Comparison of ENCODE assay signal across 25 mouse cellular contexts in the genomic region with DNA sequence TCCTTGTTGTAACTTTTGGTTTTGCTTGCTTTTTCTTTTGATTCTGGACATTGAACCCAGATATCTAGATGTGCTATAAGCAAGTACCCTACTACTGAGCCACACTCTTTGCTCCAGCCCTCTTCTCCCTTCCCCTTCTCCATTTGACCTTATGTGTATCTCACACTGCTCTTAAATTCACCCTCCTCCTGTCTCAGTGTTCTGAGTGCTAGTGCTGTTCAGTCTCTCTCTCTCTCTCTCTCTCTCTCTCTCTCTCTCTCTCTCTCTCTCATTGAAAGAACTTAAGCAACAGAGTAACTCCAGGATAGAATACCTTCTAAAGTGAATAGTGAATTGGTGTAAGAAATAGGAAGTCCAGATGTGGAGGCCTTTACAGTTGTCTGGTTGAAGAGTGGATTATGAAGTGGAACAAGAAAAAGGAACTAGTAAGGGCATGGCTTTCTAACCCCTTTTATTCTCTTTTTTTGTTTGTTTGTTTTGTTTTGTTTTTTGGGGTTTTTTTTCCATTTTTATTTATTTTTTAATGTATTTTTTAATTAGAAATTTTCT. TPM values are rescaled to one million over a fixed set of nuclear protein-coding genes. Genes with fewer than 3 reads are reported as not detected.
A peak's percentile ranks its signal among the peaks of the same experiment; 100 is the strongest.
DNase-seq lines count a peak whose midpoint lies in the region; ATAC-seq and TF ChIP-seq lines count a peak whose summit lies in the region.
"Had no signal": no experiment of that assay in that cellular context is flagged by ENCODE, and none has a peak within 500 bp of the region (broad histone marks: within the 10 kb centered on the region; RNA-seq: fewer than 3 reads in every experiment).

No protein-coding gene starts in this region.

- in situ Hi-C loops in CH12.LX (cut with MboI; ENCODE audit: low pct_ligation_motif_present, low pct_unique_long_range_greater_than_20kb, low sequenced_read_pairs), result no loop called here

- intact Hi-C loops in heart, adult 2 months (cut with DNase I), result no loop called here

- no peak for TF ChIP-seq RAD21 in CH12.LX (IDR thresholded peaks at IDR 0.05; ENCODE audit: low read depth, low read length)

- H3K9ac ChIP-seq in CH12.LX (ENCODE audit: insufficient read depth, low read depth), result no peak overlapping the region
- H3K9ac ChIP-seq in midbrain, embryonic 11.5 days (ENCODE audit: low read length), result no peak overlapping the region
- H3K9ac ChIP-seq in heart, adult 2 months (ENCODE audit: low read depth, low read length), result no peak overlapping the region
- H3K9ac ChIP-seq: forebrain, embryonic 15.5 days; heart, embryonic 13.5 days; hindbrain, embryonic 12.5 days had no signal

- no peak overlapping the region for H3K4me3 ChIP-seq in CH12.LX (replicated peaks in 1 of 3; ENCODE audit: low read depth in 2 of 3, low read length in 2 of 3, poor library complexity in 1 of 3)
- H3K4me3 ChIP-seq in embryonic fibroblast, embryonic 13.5 days (ENCODE audit: insufficient read depth, low read length), result no peak overlapping the region
- peak overlapping the region; percentile 74 for H3K4me3 ChIP-seq in megakaryocyte, embryonic 14.5 days (replicated peaks)
- H3K4me3 ChIP-seq in midbrain, embryonic 11.5 days (ENCODE audit: low read depth, low read length), result no peak overlapping the region
- H3K4me3 ChIP-seq in heart, adult 2 months, result no peak overlapping the region
- H3K4me3 ChIP-seq: embryonic facial prominence, embryonic 10.5 days; forebrain, embryonic 15.5 days; heart, embryonic 13.5 days; hindbrain, embryonic 12.5 days had no signal

- peaks cover 15% of the 10 kb centered on the region for H3K79me2 ChIP-seq in CH12.LX (replicated peaks; ENCODE audit: control insufficient read depth, extremely low read depth, insufficient read depth, poor library complexity, severe bottlenecking)
- no peaks in the 10 kb centered on the region; the same call in 1 of the 2 replicates for H3K79me2 ChIP-seq in heart, adult 2 months (replicated peaks; ENCODE audit: control insufficient read depth, insufficient read depth, low read length)

- H3K4me2 ChIP-seq in CH12.LX (ENCODE audit: insufficient read depth, low read depth, poor library complexity, severe bottlenecking), result no peak overlapping the region
- no peak overlapping the region for H3K4me2 ChIP-seq in midbrain, embryonic 11.5 days
- H3K4me2 ChIP-seq: forebrain, embryonic 15.5 days; heart, embryonic 13.5 days; hindbrain, embryonic 12.5 days had no signal

- no peak for ATAC-seq in midbrain, embryonic 11.5 days (ENCODE audit: low FRiP score)
- ATAC-seq: activated CD4-positive, CD25-positive, alpha-beta regulatory T cell, adult 4 months; CD4-positive, CD25-positive, alpha-beta regulatory T cell, adult 4 months; forebrain, embryonic 15.5 days; hindbrain, postnatal 0 days; Patski had no signal

- peaks cover 12 to 66% of the 10 kb centered on the region in 2 experiments for H3K4me1 ChIP-seq in CH12.LX (ENCODE audit: control insufficient read depth in 1 of 2, insufficient read depth in 2 of 2)
- peaks cover 10% of the 10 kb centered on the region for H3K4me1 ChIP-seq in embryonic fibroblast, embryonic 13.5 days (ENCODE audit: control insufficient read depth, insufficient read depth, low read length)
- peaks cover 93% of the 10 kb centered on the region for H3K4me1 ChIP-seq in megakaryocyte, embryonic 14.5 days
- no peaks in the 10 kb centered on the region for H3K4me1 ChIP-seq in midbrain, embryonic 11.5 days (ENCODE audit: control insufficient read depth, insufficient read depth, low read length)
- no peaks in the 10 kb centered on the region; the same call in none of the 2 replicates for H3K4me1 ChIP-seq in heart, adult 2 months (ENCODE audit: control insufficient read depth, insufficient read depth, low read length)
- H3K4me1 ChIP-seq: embryonic facial prominence, embryonic 10.5 days had no signal

- no peak overlapping the region for H3K27ac ChIP-seq in CH12.LX (ENCODE audit: insufficient read depth, low read depth)
- H3K27ac ChIP-seq in embryonic fibroblast, embryonic 13.5 days (ENCODE audit: insufficient read depth, low read length), result peak overlapping the region; percentile 43; the same call in 1 of the 2 replicates
- no peak overlapping the region for H3K27ac ChIP-seq in midbrain, embryonic 11.5 days (ENCODE audit: low read depth, low read length)
- no peak overlapping the region for H3K27ac ChIP-seq in heart, adult 2 months
- H3K27ac ChIP-seq: embryonic facial prominence, embryonic 10.5 days; forebrain, embryonic 15.5 days; heart, embryonic 13.5 days; hindbrain, embryonic 12.5 days; hindbrain, postnatal 0 days had no signal

- no peak for TF ChIP-seq POLR2A in CH12.LX (IDR thresholded peaks at IDR 0.05; ENCODE audit: low read depth, low read length)
- no peak for TF ChIP-seq POLR2A in embryonic fibroblast, embryonic 13.5 days (IDR thresholded peaks at IDR 0.05; ENCODE audit: low read depth, low read length)
- TF ChIP-seq POLR2A in heart, adult 2 months (IDR thresholded peaks at IDR 0.05; ENCODE audit: insufficient read depth, low read depth, low read length), result no peak

- DNase-seq in 416B (ENCODE audit: low read depth), result peak; percentile 28
- no peak for DNase-seq in CH12.LX (ENCODE audit: extremely low read depth)
- no peak for DNase-seq in midbrain, embryonic 11.5 days (ENCODE audit: low spot score, missing footprints)
- no peak for DNase-seq in retina, embryonic 14.5 days (ENCODE audit: low spot score)
- no peak for DNase-seq in heart, adult 2 months
- DNase-seq: adrenal gland, postnatal 14 days; B cell, adult 2 months; cerebellum, adult 18-20 months; cerebellum, adult 9-11 months; cerebellum, postnatal 36 days; heart, postnatal 4 days had no signal

- no peaks in the 10 kb centered on the region for H3K27me3 ChIP-seq in CH12.LX (replicated peaks)
- no peaks in the 10 kb centered on the region for H3K27me3 ChIP-seq in megakaryocyte, embryonic 14.5 days (replicated peaks)
- no peaks in the 10 kb centered on the region for H3K27me3 ChIP-seq in midbrain, embryonic 11.5 days (ENCODE audit: control insufficient read depth, insufficient read depth, low read length)
- H3K27me3 ChIP-seq in heart, adult 2 months (ENCODE audit: control insufficient read depth, insufficient read depth, low read length), result no peaks in the 10 kb centered on the region
- H3K27me3 ChIP-seq: forebrain, embryonic 15.5 days; heart, embryonic 13.5 days; hindbrain, embryonic 12.5 days; Patski had no signal

- no peaks in the 10 kb centered on the region for H3K9me3 ChIP-seq in CH12.LX (replicated peaks; ENCODE audit: low read length)
- no peaks in the 10 kb centered on the region for H3K9me3 ChIP-seq in megakaryocyte, embryonic 14.5 days
- H3K9me3 ChIP-seq in midbrain, embryonic 11.5 days (ENCODE audit: control insufficient read depth, low read length), result no peaks in the 10 kb centered on the region
- H3K9me3 ChIP-seq: embryonic facial prominence, embryonic 10.5 days; forebrain, embryonic 15.5 days; heart, embryonic 13.5 days; hindbrain, embryonic 12.5 days had no signal

- TF ChIP-seq CTCF in CH12.LX (conservative IDR thresholded peaks at IDR 0.05 in 1 of 2, IDR thresholded peaks at IDR 0.05 in 1 of 2; ENCODE audit: low read depth in 2 of 2, low read length in 2 of 2), result no peak
- no peak for TF ChIP-seq CTCF in embryonic fibroblast, embryonic 13.5 days (IDR thresholded peaks at IDR 0.05; ENCODE audit: borderline replicate concordance, insufficient read depth, low read length)
- no peak for TF ChIP-seq CTCF in heart, adult 2 months (IDR thresholded peaks at IDR 0.05)

- dilution Hi-C loops in CH12.LX (cut with MboI; ENCODE audit: extremely low pct_ligation_motif_present, extremely low pct_unique_long_range_greater_than_20kb, low sequenced_read_pairs), result no loop called here

- peaks cover 0 to 12% of the 10 kb centered on the region in 2 experiments for H3K36me3 ChIP-seq in CH12.LX (replicated peaks in 1 of 2; ENCODE audit: control insufficient read depth in 1 of 2, insufficient read depth in 1 of 2, low read length in 1 of 2)
- peaks cover 41% of the 10 kb centered on the region for H3K36me3 ChIP-seq in megakaryocyte, embryonic 14.5 days (replicated peaks; ENCODE audit: low read length)
- no peaks in the 10 kb centered on the region for H3K36me3 ChIP-seq in midbrain, embryonic 11.5 days (ENCODE audit: control insufficient read depth, insufficient read depth, low read length)
- H3K36me3 ChIP-seq in heart, adult 2 months (ENCODE audit: control insufficient read depth, insufficient read depth, low read length), result no peaks in the 10 kb centered on the region
- H3K36me3 ChIP-seq: embryonic facial prominence, embryonic 10.5 days; forebrain, embryonic 15.5 days; heart, embryonic 13.5 days; hindbrain, embryonic 12.5 days had no signal

- TF ChIP-seq EP300 in CH12.LX (IDR thresholded peaks at IDR 0.05; ENCODE audit: low read length), result peak; percentile 30; the same call in 1 of the 2 replicates
- TF ChIP-seq EP300 in heart, adult 2 months (IDR thresholded peaks at IDR 0.05; ENCODE audit: insufficient read depth, low read depth, low read length), result no peak

RNA-seq across cellular contexts. Expression of gene Rnf19b, which starts 7.7 kb away (rescaled TPM):
- 65.3 and 75.3 TPM in 2 replicates for total RNA-seq in CH12.LX (2012; rRNA removed)
- total RNA-seq in CH12.LX (2014; rRNA removed), result 104 and 111 TPM in 2 replicates
- 98.3 and 102 TPM in 2 replicates for polyA plus RNA-seq in CH12.LX (2012; ENCODE audit: insufficient read length, low read depth)
- 49.7 and 62.6 TPM in 2 replicates for polyA plus RNA-seq in embryonic fibroblast, embryonic 13.5 days (2011; ENCODE audit: insufficient read length, low read depth, missing spikeins)
- 696 and 878 TPM in 2 replicates for polyA plus RNA-seq in megakaryocyte, embryonic 14.5 days (2012; ENCODE audit: insufficient read depth, low replicate concordance)
- polyA plus RNA-seq in midbrain, embryonic 11.5 days (2014; fragmentation: Nextera tagmentation; extraction: Ambion mirVana), result 8.7 and 9.3 TPM in 2 replicates
- 10 to 100 TPM; 27.1 to 28.1 TPM for total RNA-seq in heart, adult 2 months (2021)
- polyA plus RNA-seq in heart, adult 2 months (2012; rRNA removed), result 21.1 and 24.7 TPM in 2 replicates

RNA-seq across cellular contexts. Expression of gene Tmem54, which starts 39.6 kb away (rescaled TPM):
- total RNA-seq in CH12.LX (2012; rRNA removed), result not detected in 2 replicates
- not detected in 2 replicates for total RNA-seq in CH12.LX (2014; rRNA removed)
- polyA plus RNA-seq in CH12.LX (2012; ENCODE audit: insufficient read length, low read depth), result not detected in 2 replicates
- polyA plus RNA-seq in embryonic fibroblast, embryonic 13.5 days (2011; ENCODE audit: insufficient read length, low read depth, missing spikeins), result not detected in 2 replicates
- not detected in 2 replicates for polyA plus RNA-seq in megakaryocyte, embryonic 14.5 days (2012; ENCODE audit: insufficient read depth, low replicate concordance)
- 0.20 and 0.43 TPM in 2 replicates for polyA plus RNA-seq in midbrain, embryonic 11.5 days (2014; fragmentation: Nextera tagmentation; extraction: Ambion mirVana)
- total RNA-seq in heart, adult 2 months (2021), result not detected
- 0.23 TPM in 1 of 2 replicates, not detected in the other for polyA plus RNA-seq in heart, adult 2 months (2012; rRNA removed)
- total RNA-seq: adrenal gland, adult 18-20 months; adrenal gland, postnatal 14 days; gastrocnemius, adult 8-10 months; heart, adult 8-10 months; heart, postnatal 4 days; hindbrain, postnatal 0 days had no signal
- polyA plus RNA-seq: activated CD4-positive, CD25-positive, alpha-beta regulatory T cell, adult 4 months; CD4-positive, CD25-positive, alpha-beta regulatory T cell, adult 4 months; forebrain, embryonic 15.5 days; heart, postnatal 0 days; Patski had no signal

RNA-seq across cellular contexts. Expression of gene Hpca, which starts 56.1 kb away (rescaled TPM):
- total RNA-seq in CH12.LX (2012; rRNA removed) (28.5 and 31.6 TPM in 2 replicates), CH12.LX (2014; rRNA removed) (1.0 and 1.3 TPM in 2 replicates)
- 2.9 and 3.6 TPM in 2 replicates for polyA plus RNA-seq in CH12.LX (2012; ENCODE audit: insufficient read length, low read depth)
- polyA plus RNA-seq in embryonic fibroblast, embryonic 13.5 days (2011; ENCODE audit: insufficient read length, low read depth, missing spikeins), result not detected in 2 replicates
- polyA plus RNA-seq in megakaryocyte, embryonic 14.5 days (2012; ENCODE audit: insufficient read depth, low replicate concordance), result not detected in 2 replicates
- 2.0 and 2.3 TPM in 2 replicates for polyA plus RNA-seq in midbrain, embryonic 11.5 days (2014; fragmentation: Nextera tagmentation; extraction: Ambion mirVana)
- total RNA-seq in heart, adult 2 months (2021), result under 1 TPM in 1 of 2 experiments, not detected in 1; 0.14 TPM
- 0.23 and 0.62 TPM in 2 replicates for polyA plus RNA-seq in heart, adult 2 months (2012; rRNA removed)
- total RNA-seq: gastrocnemius, adult 8-10 months had no signal
- polyA plus RNA-seq: activated CD4-positive, CD25-positive, alpha-beta regulatory T cell, adult 4 months; CD4-positive, CD25-positive, alpha-beta regulatory T cell, adult 4 months; Patski had no signal
